Mouse (Mus musculus): Measurements from ENCODE around the gene Rrn3. TPM values are rescaled to one million over a fixed set of nuclear protein-coding genes. Genes with fewer than 3 reads are reported as not detected.

Gene Rrn3
- polyA plus RNA-seq (2015; fragmentation: Nextera tagmentation; extraction: Ambion mirVana), result 37.8 and 40.8 TPM in 2 replicates

DNA sequence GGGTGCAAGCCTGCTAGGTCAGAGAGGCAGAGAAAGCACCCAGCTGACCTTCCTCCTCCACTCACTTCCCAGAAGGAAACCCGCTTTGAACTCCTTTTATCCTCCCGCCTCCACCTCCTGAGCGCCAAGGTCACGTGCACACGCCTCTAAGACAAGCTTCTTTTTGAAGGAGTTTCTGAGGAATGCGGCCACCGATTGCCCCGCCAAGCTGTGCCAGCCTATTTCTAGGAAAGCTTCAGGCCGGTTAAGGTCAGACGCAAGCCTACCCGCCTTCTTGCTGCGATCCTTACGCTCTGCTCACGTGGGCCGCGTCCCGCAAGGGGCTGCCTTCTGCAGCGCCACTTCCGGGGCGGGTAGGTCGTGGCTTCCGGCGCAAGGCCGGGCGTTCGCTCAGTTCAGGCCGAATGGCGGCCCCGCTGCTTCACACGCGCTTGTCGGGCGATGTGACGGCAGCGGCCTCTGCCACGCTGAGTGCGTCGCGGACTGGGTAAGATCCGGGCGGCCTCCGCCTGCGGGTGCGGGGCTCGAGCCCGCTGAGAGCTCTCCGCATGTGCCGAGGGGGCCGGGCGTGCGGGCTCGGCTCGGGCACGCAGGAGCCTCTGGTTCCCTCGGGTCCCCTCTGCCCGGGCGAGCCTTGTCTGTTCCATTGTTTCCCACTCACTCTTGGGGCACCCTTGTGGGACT lies at the start of gene Rrn3:
Gene Rrn3 (plus strand): TSS at position 356 of the 684 bp plus-strand sequence.

DNA sequence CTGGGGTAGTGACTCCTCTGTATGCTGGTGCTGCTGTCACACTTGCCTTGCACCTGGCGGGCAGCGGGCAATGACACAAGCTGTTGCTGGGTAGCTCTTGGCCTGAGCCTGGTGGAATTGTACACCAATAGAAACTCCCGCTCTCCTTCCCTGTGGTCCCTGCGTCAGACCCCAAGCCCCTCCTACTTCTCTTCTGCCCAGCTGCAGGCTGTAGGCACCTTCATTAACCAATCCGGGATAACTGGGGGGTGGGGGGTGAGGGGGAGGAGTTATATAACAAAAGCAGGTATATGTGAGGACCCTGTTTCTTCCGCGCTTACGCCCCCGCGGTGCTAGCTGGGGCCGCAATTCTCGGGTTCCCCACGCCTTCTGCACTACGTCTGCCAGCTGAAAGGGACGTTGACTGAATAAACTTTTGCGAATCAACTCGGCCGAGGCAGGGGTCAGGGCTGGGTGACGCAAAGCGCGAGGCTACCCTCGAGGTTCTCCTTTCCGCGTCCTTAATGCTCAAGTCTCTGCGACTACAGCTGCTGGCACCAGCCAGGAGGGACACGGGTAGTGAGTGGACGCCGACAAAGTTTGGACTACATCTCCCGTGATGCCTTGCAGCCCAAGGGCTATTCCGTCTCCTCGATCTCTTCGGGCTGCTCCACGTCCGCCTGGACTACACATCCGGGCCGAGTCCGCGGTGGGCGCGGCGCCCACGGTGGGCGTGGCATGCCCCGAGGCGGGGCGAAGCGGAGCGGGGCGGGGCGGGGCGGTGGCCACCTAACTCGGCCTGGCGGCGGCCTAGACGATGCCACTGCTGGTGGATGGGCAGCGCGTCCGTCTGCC lies 38.3 kb downstream of the Rrn3 start, which contains the start of gene Ntan1:
Gene Ntan1 (plus strand): TSS at position 286 of the 834 bp plus-strand sequence.

Small RNA genes within 50 kb of the gene (microRNA-seq; reads per million reads assigned to microRNA genes)
- gene Gm27734, result not detected

Other genes starting within 250 kb of the Rrn3 start
- 24.7 and 26.4 TPM in 2 replicates for gene Parn, start 112.5 kb upstream of the Rrn3 start, polyA plus RNA-seq (2015; fragmentation: Nextera tagmentation; extraction: Ambion mirVana)
- 29.6 and 31.5 TPM in 2 replicates for gene Bfar, start 108.8 kb upstream of the Rrn3 start, polyA plus RNA-seq (2015; fragmentation: Nextera tagmentation; extraction: Ambion mirVana)
- gene 3110001I22Rik, start 108.8 kb upstream of the Rrn3 start, polyA plus RNA-seq (2015; fragmentation: Nextera tagmentation; extraction: Ambion mirVana), result 2.3 and 2.9 TPM in 2 replicates
- 0.25 TPM in 1 of 2 replicates, not detected in the other for gene Pla2g10, start 49.7 kb upstream of the Rrn3 start, polyA plus RNA-seq (2015; fragmentation: Nextera tagmentation; extraction: Ambion mirVana)
- gene Ntan1, start 38.1 kb downstream of the Rrn3 start, polyA plus RNA-seq (2015; fragmentation: Nextera tagmentation; extraction: Ambion mirVana), result 161 and 176 TPM in 2 replicates
- gene Pdxdc1, start 122.4 kb downstream of the Rrn3 start, polyA plus RNA-seq (2015; fragmentation: Nextera tagmentation; extraction: Ambion mirVana), result 73.2 and 85.0 TPM in 2 replicates
- 4.0 and 4.7 TPM in 2 replicates for gene Mpv17l, start 122.5 kb downstream of the Rrn3 start, polyA plus RNA-seq (2015; fragmentation: Nextera tagmentation; extraction: Ambion mirVana)
- gene 2900011O08Rik, start 205.9 kb downstream of the Rrn3 start, polyA plus RNA-seq (2015; fragmentation: Nextera tagmentation; extraction: Ambion mirVana), result 0.06 and 0.29 TPM in 2 replicates
- gene Ifitm7, start 206.2 kb downstream of the Rrn3 start, polyA plus RNA-seq (2015; fragmentation: Nextera tagmentation; extraction: Ambion mirVana), result not detected in 2 replicates

Data from urinary bladder, postnatal 0 days (tissue).